Mouse (Mus musculus) lung, postnatal 0 days (tissue): Measurements from ENCODE around the gene Lrmda.

Source experiments
- CTCF ChIP-seq: IDR thresholded peaks from 2 replicates; pipeline ENCODE4 v1.5.1; 2016; ENCODE audit warnings: antibody characterized with exemption, mild to moderate bottlenecking
- EP300 ChIP-seq: IDR thresholded peaks from 2 replicates; pipeline ENCODE4 v1.6.1; 2016; ENCODE audit warnings: antibody characterized with exemption, mild to moderate bottlenecking, control low read depth

DNA sequence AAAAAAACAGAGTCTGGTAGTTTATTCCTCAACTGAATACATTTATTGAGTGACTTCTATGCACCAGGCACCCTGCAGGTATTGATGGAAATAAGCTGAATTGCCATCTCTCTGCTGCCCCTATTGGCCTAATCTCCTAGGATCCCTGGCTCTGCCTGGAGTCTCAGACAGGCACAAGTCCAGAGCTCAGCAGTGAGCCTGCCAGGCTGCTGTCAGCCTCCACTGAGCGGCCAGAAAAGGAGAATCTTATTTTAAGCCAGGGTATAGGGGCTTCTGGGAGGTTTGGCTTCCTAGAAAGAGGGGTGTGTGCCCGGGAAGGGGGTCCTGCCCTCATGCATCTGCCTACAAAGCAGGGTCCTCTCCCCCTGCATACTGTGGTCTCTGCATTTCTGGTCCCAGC lies 1.4 kb downstream of the Lrmda start:
- TF ChIP-seq CTCF (peak; percentile 71), EP300 (no peak)
